Mouse (Mus musculus) brain, embryonic 14.5 days (tissue): ENCODE results near the gene Prss45. TPM values are rescaled to one million over a fixed set of nuclear protein-coding genes. Genes with fewer than 3 reads are reported as not detected.
A peak's percentile ranks its signal among the peaks of the same experiment; 100 is the strongest.

Experiments used
- DNase-seq: peaks from one replicate; pipeline ENCODE4 v3.0.0-alpha.2; 2011; ENCODE audit warnings: low read depth
- CTCF ChIP-seq: fragments of 200-500 bp; IDR thresholded peaks from 2 replicates; pipeline ENCODE4 v1.5.1; 2012; ENCODE audit warnings: inconsistent platforms, mild to moderate bottlenecking, moderate library complexity, borderline replicate concordance; ENCODE audit not compliant: insufficient read depth, insufficient read length; ENCODE audit errors: extremely low read depth
- POLR2A ChIP-seq: fragments of 200-500 bp; IDR thresholded peaks from 2 replicates; pipeline ENCODE4 v1.6.1; 2012; ENCODE audit warnings: mild to moderate bottlenecking, inconsistent platforms, borderline replicate concordance; ENCODE audit not compliant: poor library complexity, insufficient read depth, insufficient read length, severe bottlenecking; ENCODE audit errors: extremely low read depth
- polyA plus RNA-seq: library from polyadenylated mRNA; depleted of rRNA; stranded (reverse); fragments of >200 nt; gene quantifications from 2 replicates; pipeline ENCODE4 v1.2.3, GENCODE M21; 2012

The Prss45 gene
- polyA plus RNA-seq, 1 experiment: not detected

DNA sequence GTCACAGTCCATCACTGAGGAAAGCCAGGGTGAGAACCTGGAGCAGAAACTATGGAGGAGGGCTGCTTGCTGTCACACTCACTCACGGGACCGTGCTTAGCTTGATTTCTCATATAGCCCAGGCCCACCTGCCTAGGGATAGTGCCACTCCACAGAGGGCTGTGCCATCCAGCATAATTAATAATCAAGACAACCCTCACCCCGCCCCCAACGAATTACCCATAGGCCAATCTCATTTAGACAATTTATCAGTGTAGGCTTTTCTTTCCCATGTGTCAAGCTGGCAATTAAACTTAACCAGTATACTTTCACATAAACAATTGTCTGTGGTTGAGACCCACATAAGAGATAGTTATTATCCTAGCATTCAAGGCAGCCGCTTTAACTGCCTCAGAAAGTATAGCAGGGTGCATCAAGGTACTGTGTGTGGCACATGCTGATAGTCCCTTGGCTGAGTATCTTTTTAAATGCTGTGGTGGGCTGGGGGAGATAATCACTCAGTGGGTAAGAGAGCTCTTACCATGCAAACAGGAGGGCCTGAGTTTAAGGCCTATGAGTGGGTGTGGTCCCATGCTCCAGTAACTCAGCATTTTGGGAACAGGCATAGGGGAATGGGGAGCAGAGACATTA, 24.7 kb downstream of the Prss45 start:
- TF ChIP-seq CTCF (no peak), POLR2A (no peak)
- DNase-seq: no peak

- TF ChIP-seq POLR2A (no peak), CTCF (peak; percentile 72; the same call in 1 of the 2 replicates)
- DNase-seq: peak; percentile 53
Observed at GRCm38 (mm10) chr9:110871030-110871429, 36.6 kb downstream of the Prss45 start.

DNA sequence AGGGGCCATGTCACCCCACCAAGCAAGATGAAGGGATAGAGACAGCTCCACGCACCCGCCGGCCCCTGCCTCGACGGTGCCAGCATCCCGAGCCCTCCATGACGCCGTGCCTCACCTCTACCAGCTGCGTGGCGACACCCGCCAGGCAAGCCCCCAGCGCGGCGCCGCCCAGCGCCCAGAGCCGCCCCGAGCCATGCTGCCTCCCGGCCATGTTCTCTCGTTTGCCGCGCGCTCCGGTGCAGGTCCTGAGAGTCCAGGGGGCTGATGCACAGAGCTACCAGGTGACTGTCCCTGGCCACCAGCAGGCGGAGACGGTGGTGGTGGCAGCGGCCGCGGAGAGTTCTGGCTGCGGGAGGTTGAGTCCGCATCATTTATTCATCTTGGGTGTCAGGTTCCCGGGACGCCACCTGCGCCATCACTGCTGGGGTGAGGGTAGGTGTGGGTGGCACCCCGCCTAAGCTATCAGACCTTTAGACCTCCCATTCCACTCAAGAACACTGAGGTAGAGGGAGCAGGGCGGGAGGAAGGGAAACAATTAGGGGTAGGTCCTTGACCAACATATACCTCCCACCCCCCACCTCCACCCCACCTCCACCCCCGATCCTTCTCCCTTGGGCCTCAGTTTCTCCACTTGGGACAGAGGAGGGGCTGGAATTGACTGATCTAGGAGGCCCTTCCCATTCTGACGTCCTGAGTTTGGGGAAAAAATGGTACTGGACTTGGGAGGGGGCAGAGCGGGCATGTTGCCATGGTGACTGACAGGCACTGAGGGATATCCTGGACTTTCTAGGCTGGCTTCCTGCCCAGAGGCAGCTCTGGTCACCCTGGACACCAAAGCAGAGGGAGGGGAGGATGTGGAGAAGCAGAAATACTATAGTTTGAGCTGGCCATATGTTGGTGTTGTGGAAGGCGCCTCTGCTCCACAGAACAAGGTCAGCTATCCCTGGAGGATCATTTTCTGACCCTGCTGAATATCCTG, 39.6 kb downstream of the Prss45 start:
- TF ChIP-seq POLR2A (no peak), CTCF (0 out of 2 replicates have a peak, but pooled peaks have one; percentile 4)
- peak; percentile 90 for DNase-seq

DNA sequence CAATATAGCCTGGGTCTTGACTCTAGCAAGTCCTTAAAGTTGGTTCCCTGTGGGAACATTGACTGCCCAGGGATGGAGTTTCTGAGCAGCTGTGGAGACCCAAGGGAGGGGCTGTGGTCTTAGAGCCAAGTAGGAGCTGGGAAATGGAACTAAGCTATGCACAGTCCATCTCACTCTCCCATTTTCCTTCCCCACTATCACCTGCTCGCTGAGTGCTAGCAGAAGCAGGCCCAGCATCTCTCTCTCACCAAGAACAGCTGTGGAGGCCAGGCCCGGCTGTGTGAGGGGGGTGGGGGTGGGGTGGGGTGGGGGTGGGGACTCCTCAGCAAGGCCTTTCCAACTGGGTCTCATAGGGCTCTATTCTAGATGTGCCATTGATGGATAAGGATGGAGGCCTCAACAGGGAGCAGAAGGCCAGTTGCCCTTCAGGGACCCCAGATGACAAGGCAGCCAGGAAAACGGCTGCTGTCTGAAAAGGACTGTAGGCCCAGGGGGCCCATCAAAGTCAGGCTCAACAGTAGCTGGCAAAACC, 40.3 kb downstream of the Prss45 start:
- DNase-seq: no peak
- no peak for TF ChIP-seq POLR2A
- TF ChIP-seq CTCF: no peak

DNA sequence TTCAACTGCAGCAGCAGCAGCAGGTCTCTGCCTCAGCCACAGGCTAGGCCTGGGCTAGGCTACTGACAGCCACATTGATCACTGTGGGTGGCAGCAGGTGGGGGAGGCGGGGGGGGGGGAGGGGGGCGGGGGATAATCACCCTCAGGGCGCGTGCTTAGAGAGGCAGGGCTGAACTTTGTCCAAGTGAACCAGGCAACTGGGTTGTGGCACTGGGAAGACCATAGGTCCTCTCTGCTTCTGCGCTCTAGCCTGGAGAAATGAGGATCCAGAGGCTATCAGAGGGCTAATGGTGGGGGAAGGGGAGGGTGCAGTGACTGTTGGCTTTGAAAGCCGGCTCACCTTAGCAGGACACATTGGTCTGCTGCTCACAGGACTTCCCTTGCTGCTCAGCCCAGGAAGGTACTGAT, 40.9 kb downstream of the Prss45 start:
- no peak for TF ChIP-seq POLR2A
- TF ChIP-seq CTCF: no peak
- DNase-seq: no peak

GRCm38 (mm10) chr9:110877353-110877752, 43.0 kb downstream of the Prss45 start:
- no peak for DNase-seq
- TF ChIP-seq POLR2A (no peak), CTCF (no peak)

DNA sequence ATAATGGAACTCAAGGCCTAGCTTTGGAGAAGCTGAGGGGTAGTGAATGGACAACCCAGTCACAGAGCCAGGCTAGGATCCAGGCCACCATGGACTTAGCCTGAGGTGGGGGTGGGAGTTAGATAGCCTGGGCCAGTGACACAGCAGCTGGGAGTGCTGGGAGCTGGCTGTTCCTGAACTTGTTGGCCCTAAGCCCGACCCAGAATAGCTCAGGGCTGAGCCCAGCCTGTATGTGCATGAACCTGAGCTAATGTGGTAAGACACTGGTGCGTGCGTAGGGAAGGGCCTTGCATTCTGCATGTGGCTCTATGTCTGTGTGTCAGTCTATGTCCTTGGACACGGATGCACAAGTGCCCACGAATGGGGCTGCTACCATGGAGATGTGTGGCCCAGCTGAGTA, 43.5 kb downstream of the Prss45 start:
- TF ChIP-seq CTCF (no peak), POLR2A (no peak)
- no peak for DNase-seq

DNA sequence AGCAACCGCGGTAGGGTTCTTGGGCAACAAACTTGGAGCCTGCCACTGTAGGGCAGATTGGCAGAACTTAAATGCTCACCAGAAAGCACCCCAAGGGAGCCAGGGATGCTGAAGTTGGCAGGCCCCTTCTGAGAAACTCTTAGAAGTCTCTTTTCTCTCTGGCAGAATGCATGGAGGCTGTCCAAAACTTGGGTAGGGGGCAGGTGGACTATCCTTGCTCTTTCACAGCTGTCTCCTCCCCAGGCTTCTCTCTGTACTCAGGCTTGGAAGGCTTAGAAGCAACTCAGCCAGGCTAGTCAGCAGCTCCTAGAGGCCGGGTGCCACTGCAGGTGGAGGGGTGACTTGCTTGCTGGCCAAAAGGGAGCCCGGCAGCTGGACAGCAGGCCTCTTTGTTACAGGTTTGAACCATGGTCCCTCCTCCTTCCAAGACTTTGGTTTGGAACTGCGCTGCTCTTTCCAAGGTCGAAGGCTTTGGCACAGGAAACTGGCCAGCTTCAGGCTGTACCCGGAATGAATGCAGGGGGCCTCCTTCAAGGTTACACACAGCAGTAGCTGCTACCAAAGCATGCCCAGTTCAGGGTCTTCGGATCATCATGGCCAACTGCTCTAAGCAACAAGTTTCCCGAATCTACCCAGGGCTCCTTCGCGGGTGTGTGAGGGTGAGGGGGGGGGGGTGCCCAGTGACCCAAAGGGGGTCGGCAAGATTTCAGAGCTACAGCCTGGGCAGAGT, 45.0 kb downstream of the Prss45 start, which contains the start of gene Als2cl:
Gene Als2cl (plus strand): TSS at position 680 of the 730 bp plus-strand sequence.
- no peak for TF ChIP-seq POLR2A
- no peak for TF ChIP-seq CTCF
- no peak for DNase-seq

- no peak for TF ChIP-seq CTCF
- no peak for TF ChIP-seq POLR2A
- DNase-seq: peak; percentile 15
Observed at GRCm38 (mm10) chr9:110879998-110880561, 45.7 kb downstream of the Prss45 start, which contains the start of gene Tmie. Gene Tmie (minus strand): TSS chr9:110880113.

DNA sequence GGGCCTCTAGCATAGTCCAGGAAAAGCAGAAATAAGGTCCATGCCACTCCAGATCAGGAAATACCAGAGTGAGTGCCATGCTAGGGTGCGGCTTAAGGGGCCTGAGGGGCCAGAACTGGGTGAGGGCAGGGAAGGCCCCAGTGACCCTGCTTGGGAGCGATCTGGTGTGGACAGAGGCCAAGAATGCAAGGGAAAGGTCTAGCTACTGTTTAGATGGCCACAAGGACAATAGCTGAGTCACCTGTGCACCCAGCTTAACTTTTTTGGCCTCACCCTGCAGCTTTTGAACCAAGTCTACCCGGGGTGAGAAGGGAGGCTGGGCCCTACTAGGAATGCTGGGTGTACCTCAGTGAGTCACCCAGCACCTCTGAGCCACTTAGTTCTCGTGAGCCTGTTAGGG, 46.4 kb downstream of the Prss45 start:
- DNase-seq: no peak

More for the DNA sequence above, 46.4 kb downstream of the Prss45 start:
- no peak for TF ChIP-seq CTCF
- TF ChIP-seq POLR2A: no peak
